Mouse (Mus musculus) liver, embryonic 14.5 days (tissue): ENCODE results near the gene Gm37240. TPM values are rescaled to one million over a fixed set of nuclear protein-coding genes. Genes with fewer than 3 reads are reported as not detected.

ENCODE experiments used
- ATAC-seq: fragments of 200-750 bp; cut with Nextera tagmentation; 2 replicates; pipeline ENCODE4 v1.8.0; 2017; ENCODE audit warnings: moderate number of reproducible peaks, mild to moderate bottlenecking, moderate library complexity; ENCODE audit not compliant: insufficient read depth
- DNase-seq, 3 experiments: peaks; one replicate each; pipeline ENCODE4 v3.0.0-alpha.2; 2012 to 2013; ENCODE audit warnings: low read depth in 3 of 3, low spot score in 3 of 3
- H3K27ac ChIP-seq: fragments of 300-500 bp; sonication (generic); 2 replicates; pipeline ENCODE4 v1.5.1; 2014; ENCODE audit warnings: moderate library complexity, mild to moderate bottlenecking, control low read depth, inconsistent platforms
- H3K27me3 ChIP-seq: fragments of 300-500 bp; sonication (generic); 2 replicates; pipeline ENCODE4 v1.6.1; 2014; ENCODE audit warnings: mild to moderate bottlenecking, low read length, moderate library complexity; ENCODE audit not compliant: control insufficient read depth, insufficient read depth
- H3K36me3 ChIP-seq: fragments of 300-500 bp; sonication (generic); replicated peaks from 2 replicates; pipeline ENCODE4 v1.6.1; 2014; ENCODE audit warnings: low read depth; ENCODE audit not compliant: control insufficient read depth, insufficient read depth
- H3K4me1 ChIP-seq, 2 experiments: fragments of 200-500 bp in 1 of 2; fragments of 300-500 bp in 1 of 2; sonication (generic) in 1 of 2; replicated peaks; 2 replicates each; pipeline ENCODE4 v1.6.1; 2012 to 2014; ENCODE audit warnings: antibody characterized with exemption in 1 of 2, inconsistent platforms in 1 of 2, low read length in 1 of 2; ENCODE audit not compliant: control insufficient read depth in 2 of 2, insufficient read depth in 2 of 2
- H3K4me2 ChIP-seq: fragments of 300-500 bp; sonication (generic); 2 replicates; pipeline ENCODE4 v1.6.1; 2014; ENCODE audit warnings: low read depth, mild to moderate bottlenecking, control low read depth, moderate library complexity
- H3K4me3 ChIP-seq, 2 experiments: fragments of 200-500 bp in 1 of 2; fragments of 300-500 bp in 1 of 2; sonication (generic) in 1 of 2; 2 replicates each; pipeline ENCODE4 v1.5.1; 2012 to 2014; ENCODE audit warnings: low read depth in 2 of 2, low read length in 2 of 2, mild to moderate bottlenecking in 2 of 2, control low read depth in 1 of 2, inconsistent platforms in 1 of 2, moderate library complexity in 1 of 2; ENCODE audit not compliant: insufficient read depth in 1 of 2
- H3K9ac ChIP-seq: fragments of 300-500 bp; sonication (generic); replicated peaks from 2 replicates; pipeline ENCODE4 v1.6.1; 2014; ENCODE audit warnings: mild to moderate bottlenecking, control low read depth, moderate library complexity
- H3K9me3 ChIP-seq: fragments of 300-500 bp; sonication (generic); 2 replicates; pipeline ENCODE4 v1.6.1; 2016; ENCODE audit warnings: low read length, mixed read lengths; ENCODE audit not compliant: control insufficient read depth
- CTCF ChIP-seq: IDR thresholded peaks from 2 replicates; pipeline ENCODE4 v1.5.1; 2016; ENCODE audit warnings: antibody characterized with exemption, low read depth, control low read depth
- EP300 ChIP-seq: IDR thresholded peaks from 2 replicates; pipeline ENCODE4 v1.6.1; 2016; ENCODE audit warnings: antibody characterized with exemption, low read depth
- WGBS: fragments of 180-500 bp; shearing (Covaris S2); extraction: QIAGEN DNeasy Blood & Tissue Kit; methylation state at CpG from one replicate; pipeline ENCODE4 v1.1.7; 2014; ENCODE audit not compliant: insufficient replicate concordance; 5-methylcytosine and 5-hydroxymethylcytosine counted together
- polyA plus RNA-seq, 2 experiments: library from polyadenylated mRNA; depleted of rRNA in 1 of 2; stranded (reverse) in 1 of 2; unstranded in 1 of 2; fragments of >200 nt; fragmentation: Nextera tagmentation in 1 of 2; extraction: Ambion mirVana in 1 of 2; gene quantifications; 2 replicates each; pipeline versions ENCODE4 v1.2.1 to v1.2.3; 2012 to 2014

The Gm37240 gene
- polyA plus RNA-seq, 2 experiments, result 0.03 to 0.30 TPM

DNA sequence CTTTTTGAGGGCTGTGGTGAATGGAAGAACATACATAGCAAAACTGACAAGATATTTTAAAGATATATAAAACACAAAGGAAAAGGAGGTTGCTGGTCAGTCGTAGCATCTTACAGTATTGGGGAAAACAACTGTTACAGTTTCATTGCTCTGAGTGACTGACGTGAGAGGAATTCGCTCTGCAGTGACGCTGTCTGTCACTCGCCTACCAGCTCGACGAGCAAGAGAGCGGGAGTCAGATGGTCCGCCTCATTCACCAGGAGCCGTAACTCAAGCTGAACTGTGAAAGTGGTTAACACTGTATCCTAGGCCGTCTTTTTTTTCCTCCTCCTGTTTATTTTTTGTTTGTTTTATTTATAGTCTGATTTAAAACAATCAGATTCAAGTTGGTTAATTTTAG is 908.6 kb downstream of the Gm37240 start:
- no peak for ATAC-seq
- H3K4me1 ChIP-seq, result no peaks in the 10 kb centered on the region
- no peak overlapping the region for H3K4me2 ChIP-seq
- no peak overlapping the region for H3K27ac ChIP-seq
- TF ChIP-seq EP300 (no peak), CTCF (no peak)
- DNase-seq, result no peak
- WGBS, result 84% methylated on average over 11 of the region's 11 CpGs
- no peaks in the 10 kb centered on the region; the same call in 1 of the 2 replicates for H3K36me3 ChIP-seq
- H3K9ac ChIP-seq, result no peak overlapping the region
- H3K27me3 ChIP-seq, result no peaks in the 10 kb centered on the region
- no peaks in the 10 kb centered on the region for H3K9me3 ChIP-seq
- H3K4me3 ChIP-seq, result no peak overlapping the region

DNA sequence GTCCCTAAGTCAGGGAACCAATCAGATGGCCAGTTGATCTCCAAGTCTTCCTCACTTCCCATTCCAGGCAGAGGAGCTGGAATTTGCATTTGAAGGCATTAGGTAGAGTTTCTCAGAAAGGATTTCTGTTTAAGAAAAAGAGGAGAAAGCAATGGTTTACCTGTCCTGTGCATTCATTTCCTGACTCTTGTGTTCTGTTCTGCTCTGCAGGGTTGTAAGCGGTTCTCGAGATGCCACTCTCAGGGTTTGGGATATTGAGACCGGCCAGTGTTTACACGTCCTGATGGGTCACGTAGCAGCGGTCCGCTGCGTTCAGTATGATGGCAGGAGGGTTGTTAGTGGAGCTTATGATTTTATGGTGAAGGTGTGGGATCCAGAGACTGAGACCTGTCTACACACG is 913.1 kb downstream of the Gm37240 start:
- no peak overlapping the region for H3K4me3 ChIP-seq
- TF ChIP-seq CTCF, result no peak
- no peak for TF ChIP-seq EP300
- H3K4me1 ChIP-seq, result no peaks in the 10 kb centered on the region
- H3K4me2 ChIP-seq, result no peak overlapping the region
- DNase-seq, result no peak
- H3K9me3 ChIP-seq, result no peaks in the 10 kb centered on the region
- no peaks in the 10 kb centered on the region for H3K27me3 ChIP-seq
- H3K9ac ChIP-seq, result no peak overlapping the region
- WGBS, result 85% methylated on average over 9 of the region's 9 CpGs
- no peaks in the 10 kb centered on the region; the same call in none of the 2 replicates for H3K36me3 ChIP-seq
- no peak overlapping the region for H3K27ac ChIP-seq
- no peak for ATAC-seq

DNA sequence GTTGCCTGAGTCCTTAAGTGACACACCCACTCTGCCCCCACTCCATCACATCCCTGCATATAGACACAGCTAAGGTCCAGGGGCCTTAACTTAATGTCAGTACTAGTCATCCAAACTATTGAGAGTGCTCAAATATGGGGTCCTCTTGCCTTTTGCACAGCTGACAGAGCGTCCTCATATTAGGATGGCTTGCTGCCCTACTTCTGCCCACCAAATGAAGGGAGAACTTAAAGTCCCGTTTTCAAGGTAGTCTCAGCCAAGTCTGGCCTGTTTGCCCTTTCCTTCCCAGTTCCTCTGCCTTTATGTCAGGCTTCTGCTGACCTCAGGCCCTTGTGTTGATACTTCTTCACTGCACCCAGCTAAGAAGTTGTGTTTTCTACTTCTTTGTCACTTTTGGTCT is 914.4 kb downstream of the Gm37240 start:
- ATAC-seq (no peak), DNase-seq (no peak)
- WGBS, result 77% methylated on average over 2 of the region's 2 CpGs
- no peak overlapping the region for H3K4me2 ChIP-seq
- no peaks in the 10 kb centered on the region; the same call in none of the 2 replicates for H3K36me3 ChIP-seq
- H3K4me3 ChIP-seq, result no peak overlapping the region
- TF ChIP-seq EP300, result no peak
- no peak for TF ChIP-seq CTCF
- H3K27ac ChIP-seq, result no peak overlapping the region
- H3K9ac ChIP-seq, result no peak overlapping the region
- H3K4me1 ChIP-seq, result no peaks in the 10 kb centered on the region
- no peaks in the 10 kb centered on the region for H3K9me3 ChIP-seq
- no peaks in the 10 kb centered on the region for H3K27me3 ChIP-seq

DNA sequence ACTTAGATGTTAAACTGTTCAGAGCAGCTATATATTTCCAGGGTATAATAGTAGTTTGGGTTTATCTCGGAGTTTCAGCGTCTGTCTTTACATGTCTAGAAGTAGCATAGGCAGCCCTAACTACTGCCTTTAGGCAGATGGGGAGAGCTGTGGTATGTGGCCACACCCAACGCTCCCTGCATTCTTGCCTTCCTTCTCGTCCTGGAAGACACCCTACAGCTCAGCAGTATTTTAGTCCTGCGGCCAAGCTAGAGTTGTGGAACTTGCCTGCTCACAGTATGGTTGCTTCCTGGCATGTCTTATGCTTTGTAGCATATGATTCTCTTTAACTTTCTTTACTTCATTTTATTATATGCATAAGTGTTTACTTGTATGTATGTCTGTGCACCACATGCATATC is 915.8 kb downstream of the Gm37240 start:
- DNase-seq (no peak), ATAC-seq (no peak)
- Histone ChIP-seq H3K4me3 (no peak overlapping the region), H3K9ac (no peak overlapping the region), H3K9me3 (no peaks in the 10 kb centered on the region), H3K4me2 (no peak overlapping the region), H3K27me3 (no peaks in the 10 kb centered on the region), H3K4me1 (no peaks in the 10 kb centered on the region), H3K36me3 (no peaks in the 10 kb centered on the region; the same call in none of the 2 replicates), H3K27ac (no peak overlapping the region)
- TF ChIP-seq CTCF (no peak), EP300 (no peak)
- 72% methylated on average over 5 of the region's 5 CpGs for WGBS

DNA sequence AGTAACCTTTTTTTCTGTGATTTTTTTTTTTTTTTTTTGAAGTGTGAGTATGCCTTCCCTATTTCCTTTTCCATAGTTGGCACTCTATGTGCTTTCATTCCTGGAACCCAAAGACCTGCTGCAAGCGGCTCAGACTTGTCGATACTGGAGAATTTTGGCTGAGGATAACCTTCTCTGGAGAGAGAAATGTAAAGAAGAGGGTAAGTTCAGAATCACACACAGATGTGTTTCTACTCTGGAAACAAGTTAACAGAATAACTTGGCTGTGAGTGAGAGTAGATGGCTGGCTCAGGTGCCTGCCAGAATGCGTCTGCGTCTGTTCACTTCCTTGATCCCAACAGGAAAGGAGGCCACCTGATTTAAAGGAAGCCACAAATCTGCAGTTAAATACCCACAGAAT is 920.0 kb downstream of the Gm37240 start:
- Histone ChIP-seq H3K36me3 (no peaks in the 10 kb centered on the region; the same call in none of the 2 replicates), H3K27ac (no peak overlapping the region), H3K4me3 (no peak overlapping the region), H3K4me2 (no peak overlapping the region), H3K4me1 (no peaks in the 10 kb centered on the region), H3K9ac (no peak overlapping the region), H3K9me3 (no peaks in the 10 kb centered on the region), H3K27me3 (no peaks in the 10 kb centered on the region)
- no peak for ATAC-seq
- DNase-seq, result no peak
- 86% methylated on average over 4 of the region's 4 CpGs for WGBS
- no peak for TF ChIP-seq CTCF
- no peak for TF ChIP-seq EP300
